Mouse (Mus musculus) limb, embryonic 10.5 days (tissue): Measurements from ENCODE around the gene Pitpnm1. TPM values are rescaled to one million over a fixed set of nuclear protein-coding genes. Genes with fewer than 3 reads are reported as not detected.

Experiments used
- DNase-seq: peaks from one replicate; pipeline ENCODE4 v3.0.0-alpha.2; 2017; ENCODE audit warnings: low spot score
- H3K27ac ChIP-seq: fragments of 300-500 bp; sonication (generic); 2 replicates; pipeline ENCODE4 v1.5.1; 2016; ENCODE audit warnings: mild to moderate bottlenecking
- H3K27me3 ChIP-seq: fragments of 300-500 bp; sonication (generic); 2 replicates; pipeline ENCODE4 v1.6.1; 2016; ENCODE audit warnings: low read depth, mild to moderate bottlenecking; ENCODE audit not compliant: poor library complexity, severe bottlenecking
- H3K36me3 ChIP-seq: fragments of 300-500 bp; sonication (generic); 2 replicates; pipeline ENCODE4 v1.6.1; 2016; ENCODE audit warnings: mild to moderate bottlenecking, moderate library complexity
- H3K4me1 ChIP-seq: fragments of 300-500 bp; sonication (generic); 2 replicates; pipeline ENCODE4 v1.6.1; 2016
- H3K4me3 ChIP-seq: fragments of 300-500 bp; sonication (generic); 2 replicates; pipeline ENCODE4 v1.5.1; 2016; ENCODE audit warnings: mild to moderate bottlenecking, moderate library complexity
- H3K9me3 ChIP-seq: fragments of 300-500 bp; sonication (generic); replicated peaks from 2 replicates; pipeline ENCODE4 v1.6.1; 2016; ENCODE audit warnings: mild to moderate bottlenecking
- WGBS: fragments of 180-500 bp; shearing (Covaris S2); methylation state at CpG from one replicate; pipeline ENCODE4 v1.1.7; 2016; 5-methylcytosine and 5-hydroxymethylcytosine counted together
- polyA plus RNA-seq: library from polyadenylated mRNA; unstranded; fragments of >200 nt; fragmentation: Nextera tagmentation; extraction: Ambion mirVana; gene quantifications from 2 replicates; pipeline ENCODE4 v1.2.1, GENCODE M21; 2016

Gene Pitpnm1
- polyA plus RNA-seq, 1 experiment from 2014 or later, result 7.9 TPM

- DNase-seq, result no peak
- H3K4me3 ChIP-seq, result no peak overlapping the region
- H3K4me1 ChIP-seq, result peaks cover 53% of the 10 kb centered on the region
- H3K36me3 ChIP-seq, result no peaks in the 10 kb centered on the region
- no peaks in the 10 kb centered on the region for H3K9me3 ChIP-seq
- no peak overlapping the region for H3K27ac ChIP-seq
- peaks cover 48% of the 10 kb centered on the region for H3K27me3 ChIP-seq
- WGBS, result 80% methylated on average over 2 of the region's 2 CpGs
These were observed 2.3 kb downstream of the Pitpnm1 start for GRCm38 (mm10) chr19:4102049-4102448.

- Histone ChIP-seq H3K4me1 (peaks cover 48% of the 10 kb centered on the region), H3K27ac (no peak overlapping the region), H3K9me3 (no peaks in the 10 kb centered on the region), H3K36me3 (no peaks in the 10 kb centered on the region), H3K27me3 (peaks cover 48% of the 10 kb centered on the region), H3K4me3 (no peak overlapping the region)
- 96% methylated on average over 12 of the region's 12 CpGs for WGBS
- no peak for DNase-seq
These were observed 2.8 kb downstream of the Pitpnm1 start for GRCm38 (mm10) chr19:4102626-4103025.

GRCm38 (mm10) chr19:4103294-4103693, 3.5 kb downstream of the Pitpnm1 start:
- Histone ChIP-seq H3K4me1 (peaks cover 42% of the 10 kb centered on the region), H3K4me3 (no peak overlapping the region), H3K9me3 (no peaks in the 10 kb centered on the region), H3K27ac (no peak overlapping the region), H3K27me3 (peaks cover 48% of the 10 kb centered on the region), H3K36me3 (no peaks in the 10 kb centered on the region)
- WGBS, result 94% methylated on average over 18 of the region's 18 CpGs
- DNase-seq, result no peak

GRCm38 (mm10) chr19:4103792-4104191, 4.0 kb downstream of the Pitpnm1 start:
- 65% methylated on average over 3 of the region's 3 CpGs for WGBS

GRCm38 (mm10) chr19:4104675-4105194, 4.9 kb downstream of the Pitpnm1 start:
- 89% methylated on average over 16 of the region's 16 CpGs for WGBS
- Histone ChIP-seq H3K4me1 (peaks cover 28% of the 10 kb centered on the region), H3K9me3 (no peaks in the 10 kb centered on the region), H3K27me3 (peaks cover 38% of the 10 kb centered on the region), H3K4me3 (no peak overlapping the region), H3K36me3 (0 out of 2 replicates have a peak, but pooled peaks cover 2% of the 10 kb centered on the region), H3K27ac (no peak overlapping the region)
- no peak for DNase-seq

More at GRCm38 (mm10) chr19:4103792-4104191, 4.0 kb downstream of the Pitpnm1 start:
- Histone ChIP-seq H3K4me3 (no peak overlapping the region), H3K27ac (no peak overlapping the region), H3K9me3 (no peaks in the 10 kb centered on the region), H3K27me3 (peaks cover 48% of the 10 kb centered on the region), H3K4me1 (peaks cover 37% of the 10 kb centered on the region), H3K36me3 (no peaks in the 10 kb centered on the region)
- no peak for DNase-seq

- Histone ChIP-seq H3K27ac (no peak overlapping the region), H3K4me1 (peaks cover 9% of the 10 kb centered on the region), H3K9me3 (no peaks in the 10 kb centered on the region), H3K4me3 (no peak overlapping the region), H3K36me3 (peaks cover 6% of the 10 kb centered on the region), H3K27me3 (peaks cover 19% of the 10 kb centered on the region)
- DNase-seq, result no peak
- 93% methylated on average over 14 of the region's 14 CpGs for WGBS
These were observed 6.9 kb downstream of the Pitpnm1 start for GRCm38 (mm10) chr19:4106654-4107053.

- WGBS, result 88% methylated on average over 9 of the region's 9 CpGs
- no peak overlapping the region for H3K4me3 ChIP-seq
- H3K4me1 ChIP-seq, result peaks cover 14% of the 10 kb centered on the region
- no peaks in the 10 kb centered on the region for H3K9me3 ChIP-seq
- H3K27ac ChIP-seq, result no peak overlapping the region
- no peak for DNase-seq
- peaks cover under 1% of the 10 kb centered on the region; the same call in 1 of the 2 replicates for H3K27me3 ChIP-seq
- peaks cover 24% of the 10 kb centered on the region for H3K36me3 ChIP-seq
These were observed 8.7 kb downstream of the Pitpnm1 start for GRCm38 (mm10) chr19:4108535-4108934.

GRCm38 (mm10) chr19:4112063-4112960, 12.5 kb downstream of the Pitpnm1 start:
- WGBS, result 94% methylated on average over 26 of the region's 26 CpGs
- Histone ChIP-seq H3K9me3 (no peaks in the 10 kb centered on the region), H3K36me3 (peaks cover 62% of the 10 kb centered on the region), H3K27ac (no peak overlapping the region), H3K4me3 (no peak overlapping the region), H3K4me1 (peaks cover 18% of the 10 kb centered on the region), H3K27me3 (no peaks in the 10 kb centered on the region)
- DNase-seq, result no peak

GRCm38 (mm10) chr19:4113186-4113805, 13.5 kb downstream of the Pitpnm1 start:
- WGBS, result 86% methylated on average over 13 of the region's 13 CpGs
- no peak for DNase-seq
- Histone ChIP-seq H3K27ac (peak overlapping the region; percentile 53), H3K4me1 (peaks cover 18% of the 10 kb centered on the region), H3K36me3 (peaks cover 72% of the 10 kb centered on the region), H3K9me3 (no peaks in the 10 kb centered on the region), H3K4me3 (no peak overlapping the region), H3K27me3 (no peaks in the 10 kb centered on the region)

- Histone ChIP-seq H3K27ac (peak overlapping the region; percentile 53; the same call in 1 of the 2 replicates), H3K36me3 (peaks cover 74% of the 10 kb centered on the region)
These were observed 14.0 kb downstream of the Pitpnm1 start for GRCm38 (mm10) chr19:4113806-4114230.

GRCm38 (mm10) chr19:4114551-4114950, 14.8 kb downstream of the Pitpnm1 start:
- Histone ChIP-seq H3K4me3 (no peak overlapping the region), H3K4me1 (peaks cover 18% of the 10 kb centered on the region), H3K9me3 (no peaks in the 10 kb centered on the region), H3K27me3 (no peaks in the 10 kb centered on the region), H3K36me3 (peaks cover 79% of the 10 kb centered on the region), H3K27ac (no peak overlapping the region)
- 92% methylated on average over 10 of the region's 10 CpGs for WGBS
- DNase-seq, result no peak

More at GRCm38 (mm10) chr19:4113806-4114230, 14.0 kb downstream of the Pitpnm1 start:
- H3K4me1 ChIP-seq, result peaks cover 18% of the 10 kb centered on the region
- no peak for DNase-seq
- H3K27me3 ChIP-seq, result no peaks in the 10 kb centered on the region
- H3K9me3 ChIP-seq, result no peaks in the 10 kb centered on the region
- WGBS, result 44% methylated on average over 5 of the region's 5 CpGs
- H3K4me3 ChIP-seq, result no peak overlapping the region

- WGBS, result 97% methylated on average over 10 of the region's 10 CpGs
- DNase-seq, result no peak
These were observed 15.3 kb downstream of the Pitpnm1 start for GRCm38 (mm10) chr19:4115144-4115543.

GRCm38 (mm10) chr19:4115816-4116215, 16.0 kb downstream of the Pitpnm1 start:
- Histone ChIP-seq H3K36me3 (peaks cover 78% of the 10 kb centered on the region), H3K4me1 (peaks cover 26% of the 10 kb centered on the region)
- DNase-seq, result no peak

More at GRCm38 (mm10) chr19:4115144-4115543, 15.3 kb downstream of the Pitpnm1 start:
- H3K27me3 ChIP-seq, result no peaks in the 10 kb centered on the region
- peaks cover 19% of the 10 kb centered on the region for H3K4me1 ChIP-seq
- no peak overlapping the region for H3K4me3 ChIP-seq
- no peak overlapping the region for H3K27ac ChIP-seq
- H3K36me3 ChIP-seq, result peaks cover 78% of the 10 kb centered on the region
- no peaks in the 10 kb centered on the region for H3K9me3 ChIP-seq

More at GRCm38 (mm10) chr19:4115816-4116215, 16.0 kb downstream of the Pitpnm1 start:
- Histone ChIP-seq H3K4me3 (no peak overlapping the region), H3K27me3 (no peaks in the 10 kb centered on the region), H3K27ac (no peak overlapping the region), H3K9me3 (no peaks in the 10 kb centered on the region)
- WGBS, result 88% methylated on average over 11 of the region's 11 CpGs
